Mouse (Mus musculus): ENCODE measurements around the gene Tdrd7. TPM values are rescaled to one million over a fixed set of nuclear protein-coding genes. Genes with fewer than 3 reads are reported as not detected.

The Tdrd7 gene
- polyA plus RNA-seq, 1 experiment, result 10.0 TPM

GRCm38 (mm10) chr4:46056163-46056562, 91.0 kb downstream of the Tdrd7 start:
- peaks cover 7% of the 10 kb centered on the region for H3K9me3 ChIP-seq (replicated peaks; ENCODE audit: control insufficient read depth, insufficient read depth, low read length, poor library complexity, severe bottlenecking)
- no peak overlapping the region for H3K4me3 ChIP-seq (ENCODE audit: low read depth, low read length)
- H3K27me3 ChIP-seq (ENCODE audit: control insufficient read depth, insufficient read depth, low read length, poor library complexity, severe bottlenecking), result no peaks in the 10 kb centered on the region
- H3K36me3 ChIP-seq (ENCODE audit: control insufficient read depth, insufficient read depth, low read length, poor library complexity, severe bottlenecking), result no peaks in the 10 kb centered on the region
- TF ChIP-seq EP300 (IDR thresholded peaks at IDR 0.05; ENCODE audit: insufficient read depth, low read depth, low read length), result no peak
- TF ChIP-seq POLR2A (IDR thresholded peaks at IDR 0.05; ENCODE audit: insufficient read depth, low read length), result no peak
- TF ChIP-seq CTCF (IDR thresholded peaks at IDR 0.05; ENCODE audit: low read depth, low read length), result no peak
- no peak overlapping the region for H3K9ac ChIP-seq (ENCODE audit: low read depth, poor library complexity, severe bottlenecking)
- no peak overlapping the region for H3K27ac ChIP-seq (ENCODE audit: insufficient read depth, low read length)
- no peaks in the 10 kb centered on the region for H3K4me1 ChIP-seq (ENCODE audit: control insufficient read depth, insufficient read depth, low read length)

GRCm38 (mm10) chr4:46061259-46061962, 96.3 kb downstream of the Tdrd7 start:
- Histone ChIP-seq H3K36me3 (ENCODE audit: control insufficient read depth, insufficient read depth, low read length, poor library complexity, severe bottlenecking) (no peaks in the 10 kb centered on the region), H3K27ac (ENCODE audit: insufficient read depth, low read length) (no peak overlapping the region), H3K9me3 (replicated peaks; ENCODE audit: control insufficient read depth, insufficient read depth, low read length, poor library complexity, severe bottlenecking) (peaks cover 4% of the 10 kb centered on the region), H3K27me3 (ENCODE audit: control insufficient read depth, insufficient read depth, low read length, poor library complexity, severe bottlenecking) (no peaks in the 10 kb centered on the region), H3K4me1 (ENCODE audit: control insufficient read depth, insufficient read depth, low read length) (no peaks in the 10 kb centered on the region), H3K4me3 (ENCODE audit: low read depth, low read length) (no peak overlapping the region), H3K9ac (ENCODE audit: low read depth, poor library complexity, severe bottlenecking) (no peak overlapping the region)
- TF ChIP-seq EP300 (IDR thresholded peaks at IDR 0.05; ENCODE audit: insufficient read depth, low read depth, low read length), result no peak
- TF ChIP-seq CTCF (IDR thresholded peaks at IDR 0.05; ENCODE audit: low read depth, low read length), result no peak

DNA sequence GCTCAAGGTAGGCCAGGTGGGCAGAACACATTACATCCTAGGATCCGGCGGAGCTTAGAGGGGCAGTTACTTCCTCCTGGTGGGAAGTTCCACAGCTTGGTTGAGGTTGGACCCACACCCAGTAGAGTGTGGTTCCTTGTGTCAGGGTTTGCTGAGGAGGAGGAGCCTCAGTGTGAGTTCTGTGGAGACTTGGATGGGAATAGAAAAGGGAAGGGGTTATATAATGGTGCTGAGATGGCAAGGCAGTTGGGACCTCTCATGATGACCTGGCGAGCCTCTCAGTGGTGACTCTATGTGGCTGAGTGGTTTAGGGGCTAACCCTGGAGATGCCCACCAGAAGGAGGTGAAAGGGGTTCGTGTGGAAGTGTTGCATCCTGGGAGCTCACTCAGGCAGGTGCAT, 98.7 kb downstream of the Tdrd7 start:
- Histone ChIP-seq H3K36me3 (ENCODE audit: control insufficient read depth, insufficient read depth, low read length, poor library complexity, severe bottlenecking) (no peaks in the 10 kb centered on the region), H3K27me3 (ENCODE audit: control insufficient read depth, insufficient read depth, low read length, poor library complexity, severe bottlenecking) (no peaks in the 10 kb centered on the region), H3K4me1 (ENCODE audit: control insufficient read depth, insufficient read depth, low read length) (no peaks in the 10 kb centered on the region), H3K27ac (ENCODE audit: insufficient read depth, low read length) (no peak overlapping the region), H3K9ac (ENCODE audit: low read depth, poor library complexity, severe bottlenecking) (no peak overlapping the region), H3K9me3 (replicated peaks; ENCODE audit: control insufficient read depth, insufficient read depth, low read length, poor library complexity, severe bottlenecking) (no peaks in the 10 kb centered on the region), H3K4me3 (ENCODE audit: low read depth, low read length) (no peak overlapping the region)
- no peak for TF ChIP-seq CTCF (IDR thresholded peaks at IDR 0.05; ENCODE audit: low read depth, low read length)
- no peak for TF ChIP-seq EP300 (IDR thresholded peaks at IDR 0.05; ENCODE audit: insufficient read depth, low read depth, low read length)
- TF ChIP-seq POLR2A (IDR thresholded peaks at IDR 0.05; ENCODE audit: insufficient read depth, low read length), result no peak

- no peak overlapping the region for H3K9ac ChIP-seq (ENCODE audit: low read depth, poor library complexity, severe bottlenecking)
- H3K4me1 ChIP-seq (ENCODE audit: control insufficient read depth, insufficient read depth, low read length), result no peaks in the 10 kb centered on the region
- TF ChIP-seq POLR2A (IDR thresholded peaks at IDR 0.05; ENCODE audit: insufficient read depth, low read length) (no peak), CTCF (IDR thresholded peaks at IDR 0.05; ENCODE audit: low read depth, low read length) (no peak), EP300 (IDR thresholded peaks at IDR 0.05; ENCODE audit: insufficient read depth, low read depth, low read length) (no peak)
- H3K27ac ChIP-seq (ENCODE audit: insufficient read depth, low read length), result no peak overlapping the region
- no peaks in the 10 kb centered on the region for H3K36me3 ChIP-seq (ENCODE audit: control insufficient read depth, insufficient read depth, low read length, poor library complexity, severe bottlenecking)
- no peaks in the 10 kb centered on the region for H3K9me3 ChIP-seq (replicated peaks; ENCODE audit: control insufficient read depth, insufficient read depth, low read length, poor library complexity, severe bottlenecking)
- H3K4me3 ChIP-seq (ENCODE audit: low read depth, low read length), result no peak overlapping the region
- H3K27me3 ChIP-seq (ENCODE audit: control insufficient read depth, insufficient read depth, low read length, poor library complexity, severe bottlenecking), result no peaks in the 10 kb centered on the region
These were observed 99.1 kb downstream of the Tdrd7 start for GRCm38 (mm10) chr4:46064263-46064662.

GRCm38 (mm10) chr4:46064961-46065360, 99.8 kb downstream of the Tdrd7 start:
- Histone ChIP-seq H3K4me3 (ENCODE audit: low read depth, low read length) (no peak overlapping the region), H3K36me3 (ENCODE audit: control insufficient read depth, insufficient read depth, low read length, poor library complexity, severe bottlenecking) (no peaks in the 10 kb centered on the region), H3K9me3 (replicated peaks; ENCODE audit: control insufficient read depth, insufficient read depth, low read length, poor library complexity, severe bottlenecking) (no peaks in the 10 kb centered on the region), H3K27me3 (ENCODE audit: control insufficient read depth, insufficient read depth, low read length, poor library complexity, severe bottlenecking) (no peaks in the 10 kb centered on the region), H3K9ac (ENCODE audit: low read depth, poor library complexity, severe bottlenecking) (no peak overlapping the region), H3K4me1 (ENCODE audit: control insufficient read depth, insufficient read depth, low read length) (no peaks in the 10 kb centered on the region), H3K27ac (ENCODE audit: insufficient read depth, low read length) (no peak overlapping the region)
- TF ChIP-seq EP300 (IDR thresholded peaks at IDR 0.05; ENCODE audit: insufficient read depth, low read depth, low read length) (no peak), POLR2A (IDR thresholded peaks at IDR 0.05; ENCODE audit: insufficient read depth, low read length) (no peak), CTCF (IDR thresholded peaks at IDR 0.05; ENCODE audit: low read depth, low read length) (no peak)

DNA sequence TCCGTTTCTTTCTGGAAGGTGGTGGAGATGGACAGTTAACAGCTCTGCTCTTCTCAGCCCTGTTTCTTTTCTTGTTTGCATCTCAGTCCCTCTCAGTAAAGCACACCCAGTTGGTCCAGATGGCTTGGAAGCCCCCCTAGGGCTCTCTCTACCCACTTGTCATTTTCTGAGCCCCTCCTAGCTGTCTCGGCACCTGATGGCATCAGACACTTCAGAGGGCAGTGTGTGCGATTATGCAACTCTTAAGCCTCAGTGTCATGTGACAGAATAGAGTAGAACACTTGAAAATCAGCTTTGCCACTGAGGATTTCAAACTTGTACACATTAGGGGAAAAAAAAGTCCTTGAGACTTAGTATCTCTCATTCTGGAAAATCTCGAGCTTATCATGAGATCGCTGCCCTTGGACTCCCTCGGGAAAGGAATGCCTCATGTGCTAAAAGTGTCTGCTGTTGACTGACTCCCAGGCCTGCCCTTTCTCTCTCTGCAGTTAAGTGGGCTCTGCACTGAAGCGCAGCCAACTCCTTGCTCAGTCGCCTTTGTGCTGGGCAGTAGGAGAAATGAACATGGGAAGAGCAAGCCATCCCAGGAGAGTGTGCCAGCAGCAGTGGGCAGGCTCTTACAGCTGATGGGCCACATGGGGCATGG, 100.7 kb downstream of the Tdrd7 start:
- H3K36me3 ChIP-seq (ENCODE audit: control insufficient read depth, insufficient read depth, low read length, poor library complexity, severe bottlenecking), result no peaks in the 10 kb centered on the region
- H3K27ac ChIP-seq (ENCODE audit: insufficient read depth, low read length), result no peak overlapping the region
- no peaks in the 10 kb centered on the region for H3K27me3 ChIP-seq (ENCODE audit: control insufficient read depth, insufficient read depth, low read length, poor library complexity, severe bottlenecking)
- H3K9ac ChIP-seq (ENCODE audit: low read depth, poor library complexity, severe bottlenecking), result no peak overlapping the region
- no peak overlapping the region for H3K4me3 ChIP-seq (ENCODE audit: low read depth, low read length)
- no peaks in the 10 kb centered on the region for H3K9me3 ChIP-seq (replicated peaks; ENCODE audit: control insufficient read depth, insufficient read depth, low read length, poor library complexity, severe bottlenecking)
- TF ChIP-seq CTCF (IDR thresholded peaks at IDR 0.05; ENCODE audit: low read depth, low read length), result no peak
- TF ChIP-seq POLR2A (IDR thresholded peaks at IDR 0.05; ENCODE audit: insufficient read depth, low read length), result no peak
- no peak for TF ChIP-seq EP300 (IDR thresholded peaks at IDR 0.05; ENCODE audit: insufficient read depth, low read depth, low read length)
- H3K4me1 ChIP-seq (ENCODE audit: control insufficient read depth, insufficient read depth, low read length), result no peaks in the 10 kb centered on the region
